Mouse (Mus musculus) intestine, embryonic 15.5 days (tissue): ENCODE measurements around the gene Nek8. TPM values are rescaled to one million over a fixed set of nuclear protein-coding genes. Genes with fewer than 3 reads are reported as not detected.

Experiments
- ATAC-seq: fragments of 200-750 bp; cut with Nextera tagmentation; 2 replicates; pipeline ENCODE4 v1.8.0; 2017; ENCODE audit warnings: moderate TSS enrichment, moderate library complexity
- H3K27ac ChIP-seq: fragments of 300-500 bp; sonication (generic); 2 replicates; pipeline ENCODE4 v1.5.1; 2015; ENCODE audit warnings: mild to moderate bottlenecking, inconsistent platforms
- H3K27me3 ChIP-seq: fragments of 300-500 bp; sonication (generic); replicated peaks from 2 replicates; pipeline ENCODE4 v1.6.1; 2015; ENCODE audit warnings: inconsistent platforms
- H3K36me3 ChIP-seq: fragments of 300-500 bp; sonication (generic); 2 replicates; pipeline ENCODE4 v1.6.1; 2015; ENCODE audit warnings: inconsistent platforms
- H3K4me1 ChIP-seq: fragments of 300-500 bp; sonication (generic); replicated peaks from 2 replicates; pipeline ENCODE4 v1.6.1; 2015; ENCODE audit warnings: inconsistent platforms
- H3K4me2 ChIP-seq: fragments of 300-500 bp; sonication (generic); replicated peaks from 2 replicates; pipeline ENCODE4 v1.6.1; 2015; ENCODE audit warnings: mild to moderate bottlenecking, inconsistent platforms
- H3K4me3 ChIP-seq: fragments of 300-500 bp; sonication (generic); replicated peaks from 2 replicates; pipeline ENCODE4 v1.5.1; 2015; ENCODE audit warnings: inconsistent platforms
- H3K9ac ChIP-seq: fragments of 300-500 bp; sonication (generic); 2 replicates; pipeline ENCODE4 v1.6.1; 2015; ENCODE audit warnings: inconsistent platforms
- H3K9me3 ChIP-seq: fragments of 300-500 bp; sonication (generic); 2 replicates; pipeline ENCODE4 v1.6.1; 2016; ENCODE audit warnings: inconsistent platforms
- WGBS: fragments of 180-500 bp; shearing (Covaris S2); methylation state at CpG from one replicate; pipeline ENCODE4 v1.1.7; 2015; 5-methylcytosine and 5-hydroxymethylcytosine counted together
- polyA plus RNA-seq: library from polyadenylated mRNA; unstranded; fragments of >200 nt; fragmentation: Nextera tagmentation; extraction: Ambion mirVana; gene quantifications from 2 replicates; pipeline ENCODE4 v1.2.1, GENCODE M21; 2015

Nek8 gene
- polyA plus RNA-seq, 1 experiment from 2014 or later, result 14.4 TPM

GRCm38 (mm10) chr11:78181830-78182357 is 5.4 kb upstream of the Nek8 start:
- Histone ChIP-seq H3K27me3 (no peaks in the 10 kb centered on the region), H3K9ac (peak overlapping the region; percentile 82), H3K4me2 (peak overlapping the region; percentile 83), H3K27ac (0 out of 2 replicates have a peak overlapping the region, but pooled peaks have one; percentile 45), H3K36me3 (peaks cover 9% of the 10 kb centered on the region), H3K4me1 (peaks cover 34% of the 10 kb centered on the region), H3K4me3 (peak overlapping the region; percentile 70), H3K9me3 (no peaks in the 10 kb centered on the region)
- no peak for ATAC-seq
- WGBS, result 37% methylated on average over 2 of the region's 2 CpGs

GRCm38 (mm10) chr11:78180081-78180761 is 3.7 kb upstream of the Nek8 start:
- peaks cover 36% of the 10 kb centered on the region for H3K4me1 ChIP-seq
- peak overlapping the region; percentile 83 for H3K4me2 ChIP-seq
- no peak for ATAC-seq
- 56% methylated on average over 6 of the region's 6 CpGs for WGBS
- peaks cover 9% of the 10 kb centered on the region for H3K36me3 ChIP-seq
- no peaks in the 10 kb centered on the region for H3K9me3 ChIP-seq
- H3K9ac ChIP-seq, result peak overlapping the region; percentile 64; the same call in 1 of the 2 replicates
- no peaks in the 10 kb centered on the region for H3K27me3 ChIP-seq
- peak overlapping the region; percentile 53; the same call in 1 of the 2 replicates for H3K4me3 ChIP-seq
- peak overlapping the region; percentile 99; the same call in 1 of the 2 replicates for H3K27ac ChIP-seq

- peak overlapping the region; percentile 99 for H3K27ac ChIP-seq
- ATAC-seq, result no peak
- no peaks in the 10 kb centered on the region for H3K27me3 ChIP-seq
- peak overlapping the region; percentile 53 for H3K4me3 ChIP-seq
- peaks cover 9% of the 10 kb centered on the region for H3K36me3 ChIP-seq
- H3K4me1 ChIP-seq, result peaks cover 41% of the 10 kb centered on the region
- 22% methylated on average over 8 of the region's 8 CpGs for WGBS
- peak overlapping the region; percentile 83 for H3K4me2 ChIP-seq
- H3K9ac ChIP-seq, result peak overlapping the region; percentile 64
- no peaks in the 10 kb centered on the region for H3K9me3 ChIP-seq
Observed at GRCm38 (mm10) chr11:78179438-78179999, 3.0 kb upstream of the Nek8 start.

GRCm38 (mm10) chr11:78178859-78179437 is 2.5 kb upstream of the Nek8 start:
- peak overlapping the region; percentile 99 for H3K27ac ChIP-seq
- peak overlapping the region; percentile 83 for H3K4me2 ChIP-seq
- peaks cover 41% of the 10 kb centered on the region for H3K4me1 ChIP-seq
- WGBS, result under 1% methylated on average over 29 of the region's 29 CpGs
- peak; percentile 20 for ATAC-seq
- peaks cover 9% of the 10 kb centered on the region for H3K36me3 ChIP-seq
- H3K9ac ChIP-seq, result peak overlapping the region; percentile 64
- H3K4me3 ChIP-seq, result peak overlapping the region; percentile 53
- no peaks in the 10 kb centered on the region for H3K27me3 ChIP-seq
- no peaks in the 10 kb centered on the region for H3K9me3 ChIP-seq

- under 1% methylated on average over 81 of the region's 84 CpGs for WGBS
- Histone ChIP-seq H3K9ac (peak overlapping the region; percentile 64), H3K9me3 (no peaks in the 10 kb centered on the region), H3K27ac (peak overlapping the region; percentile 99), H3K27me3 (no peaks in the 10 kb centered on the region), H3K4me2 (peak overlapping the region; percentile 83), H3K36me3 (peaks cover 9% of the 10 kb centered on the region), H3K4me3 (peak overlapping the region; percentile 53), H3K4me1 (peaks cover 41% of the 10 kb centered on the region)
- peak; percentile 88 for ATAC-seq
Observed at GRCm38 (mm10) chr11:78177903-78178858, 1.7 kb upstream of the Nek8 start.

GRCm38 (mm10) chr11:78177437-78177836 is 962 bp upstream of the Nek8 start:
- H3K27ac ChIP-seq, result peak overlapping the region; percentile 99
- peak overlapping the region; percentile 53 for H3K4me3 ChIP-seq
- ATAC-seq, result peak; percentile 34
- H3K9me3 ChIP-seq, result no peaks in the 10 kb centered on the region
- peaks cover 9% of the 10 kb centered on the region for H3K36me3 ChIP-seq
- 1% methylated on average over 10 of the region's 10 CpGs for whole genome bisulfite sequencing
- H3K4me2 ChIP-seq, result peak overlapping the region; percentile 83
- H3K27me3 ChIP-seq, result no peaks in the 10 kb centered on the region
- peaks cover 46% of the 10 kb centered on the region for H3K4me1 ChIP-seq
- H3K9ac ChIP-seq, result peak overlapping the region; percentile 64

- H3K4me3 ChIP-seq, result peak overlapping the region; percentile 53
- WGBS, result under 1% methylated on average over 23 of the region's 23 CpGs
- no peaks in the 10 kb centered on the region for H3K9me3 ChIP-seq
- no peaks in the 10 kb centered on the region for H3K27me3 ChIP-seq
- peak overlapping the region; percentile 64 for H3K9ac ChIP-seq
- H3K4me1 ChIP-seq, result peaks cover 46% of the 10 kb centered on the region
- H3K27ac ChIP-seq, result peak overlapping the region; percentile 99
- peak overlapping the region; percentile 83 for H3K4me2 ChIP-seq
- ATAC-seq, result no peak
- peaks cover 9% of the 10 kb centered on the region for H3K36me3 ChIP-seq
Observed at GRCm38 (mm10) chr11:78176905-78177331, 443 bp upstream of the Nek8 start.

- Histone ChIP-seq H3K9me3 (no peaks in the 10 kb centered on the region), H3K9ac (0 out of 2 replicates have a peak overlapping the region, but pooled peaks have one; percentile 5), H3K27ac (peak overlapping the region; percentile 99), H3K4me2 (peak overlapping the region; percentile 83), H3K27me3 (no peaks in the 10 kb centered on the region), H3K4me1 (peaks cover 41% of the 10 kb centered on the region), H3K36me3 (peaks cover 12% of the 10 kb centered on the region), H3K4me3 (peak overlapping the region; percentile 53)
- 10% methylated on average over 10 of the region's 10 CpGs for WGBS
- ATAC-seq, result no peak
Observed at GRCm38 (mm10) chr11:78175771-78176401, 589 bp downstream of the Nek8 start.

DNA sequence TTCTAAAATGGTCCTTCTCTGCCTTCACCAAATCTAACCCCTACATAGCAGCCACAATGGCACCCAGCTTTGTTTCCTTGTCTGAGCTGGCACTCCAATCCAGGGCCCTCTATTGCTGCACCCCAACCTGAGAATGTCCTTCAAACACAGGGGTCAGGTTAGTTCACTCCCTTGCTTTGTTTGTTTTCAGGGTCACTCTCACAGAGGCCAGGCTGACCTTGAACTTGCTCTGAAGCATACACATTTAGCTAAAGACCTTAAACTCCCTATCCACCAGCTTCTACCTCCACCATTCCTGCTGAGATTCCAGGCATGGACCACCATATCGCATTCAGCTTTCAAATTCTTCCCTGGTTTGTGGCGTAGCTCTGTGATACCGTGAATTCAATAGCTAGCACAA is 2.0 kb downstream of the Nek8 start:
- WGBS, result 87% methylated on average over 3 of the region's 3 CpGs
- no peaks in the 10 kb centered on the region for H3K9me3 ChIP-seq
- no peak overlapping the region for H3K27ac ChIP-seq
- H3K36me3 ChIP-seq, result 0 out of 2 replicates have a peak, but pooled peaks cover 5% of the 10 kb centered on the region
- no peaks in the 10 kb centered on the region for H3K27me3 ChIP-seq
- peaks cover 30% of the 10 kb centered on the region for H3K4me1 ChIP-seq
- H3K9ac ChIP-seq, result no peak overlapping the region
- no peak for ATAC-seq
- no peak overlapping the region for H3K4me2 ChIP-seq
- no peak overlapping the region for H3K4me3 ChIP-seq

- 0 out of 2 replicates have a peak, but pooled peaks cover 5% of the 10 kb centered on the region for H3K36me3 ChIP-seq
- no peak overlapping the region for H3K4me3 ChIP-seq
- 0 out of 2 replicates have a peak overlapping the region, but pooled peaks have one; percentile 8 for H3K9ac ChIP-seq
- ATAC-seq, result no peak
- H3K9me3 ChIP-seq, result no peaks in the 10 kb centered on the region
- H3K4me1 ChIP-seq, result peaks cover 27% of the 10 kb centered on the region
- H3K27ac ChIP-seq, result no peak overlapping the region
- H3K27me3 ChIP-seq, result no peaks in the 10 kb centered on the region
- 74% methylated on average over 19 of the region's 19 CpGs for WGBS
- H3K4me2 ChIP-seq, result no peak overlapping the region
Observed at GRCm38 (mm10) chr11:78172748-78173383, 3.6 kb downstream of the Nek8 start.
